Mouse (Mus musculus) heart, embryonic 11.5 days (tissue): ENCODE measurements around the gene H2afy. TPM values are rescaled to one million over a fixed set of nuclear protein-coding genes. Genes with fewer than 3 reads are reported as not detected.

Experiments used
- ATAC-seq: fragments of 200-750 bp; cut with Nextera tagmentation; replicated peaks from 2 replicates; pipeline ENCODE4 v1.8.0; 2017; ENCODE audit warnings: moderate library complexity; ENCODE audit not compliant: insufficient number of reproducible peaks, low FRiP score, low TSS enrichment
- H3K27ac ChIP-seq: fragments of 300-500 bp; sonication (generic); 2 replicates; pipeline ENCODE4 v1.5.1; 2014; ENCODE audit warnings: mild to moderate bottlenecking, low read depth, low read length
- H3K27me3 ChIP-seq: fragments of 300-500 bp; sonication (generic); 2 replicates; pipeline ENCODE4 v1.6.1; 2014; ENCODE audit warnings: mild to moderate bottlenecking, low read length, mixed read lengths; ENCODE audit not compliant: control insufficient read depth, insufficient read depth
- H3K36me3 ChIP-seq: fragments of 300-500 bp; sonication (generic); 2 replicates; pipeline ENCODE4 v1.6.1; 2014; ENCODE audit warnings: mild to moderate bottlenecking, low read length, moderate library complexity, mixed read lengths; ENCODE audit not compliant: control insufficient read depth, insufficient read depth
- H3K4me1 ChIP-seq: fragments of 300-500 bp; sonication (generic); 2 replicates; pipeline ENCODE4 v1.6.1; 2014; ENCODE audit warnings: low read length; ENCODE audit not compliant: control insufficient read depth, insufficient read depth
- H3K4me2 ChIP-seq: fragments of 300-500 bp; sonication (generic); 2 replicates; pipeline ENCODE4 v1.6.1; 2014; ENCODE audit warnings: mild to moderate bottlenecking, moderate library complexity
- H3K4me3 ChIP-seq: fragments of 300-500 bp; sonication (generic); 2 replicates; pipeline ENCODE4 v1.5.1; 2014; ENCODE audit warnings: low read depth, low read length
- H3K9ac ChIP-seq: fragments of 300-500 bp; sonication (generic); 2 replicates; pipeline ENCODE4 v1.6.1; 2014; ENCODE audit warnings: mild to moderate bottlenecking, low read depth, low read length, moderate library complexity
- H3K9me3 ChIP-seq: fragments of 300-500 bp; sonication (generic); replicated peaks from 2 replicates; pipeline ENCODE4 v1.6.1; 2016; ENCODE audit warnings: low read length; ENCODE audit not compliant: control insufficient read depth
- WGBS: fragments of 180-500 bp; shearing (Covaris S2); extraction: QIAGEN DNeasy Blood & Tissue Kit; methylation state at CpG from one replicate; pipeline ENCODE4 v1.1.7; 2014; ENCODE audit not compliant: insufficient replicate concordance; 5-methylcytosine and 5-hydroxymethylcytosine counted together
- polyA plus RNA-seq: library from polyadenylated mRNA; unstranded; fragments of >200 nt; fragmentation: Nextera tagmentation; extraction: Ambion mirVana; gene quantifications from 2 replicates; pipeline ENCODE4 v1.2.1, GENCODE M21; 2014

The H2afy gene
- polyA plus RNA-seq, 1 experiment from 2014 or later = 162 TPM

DNA sequence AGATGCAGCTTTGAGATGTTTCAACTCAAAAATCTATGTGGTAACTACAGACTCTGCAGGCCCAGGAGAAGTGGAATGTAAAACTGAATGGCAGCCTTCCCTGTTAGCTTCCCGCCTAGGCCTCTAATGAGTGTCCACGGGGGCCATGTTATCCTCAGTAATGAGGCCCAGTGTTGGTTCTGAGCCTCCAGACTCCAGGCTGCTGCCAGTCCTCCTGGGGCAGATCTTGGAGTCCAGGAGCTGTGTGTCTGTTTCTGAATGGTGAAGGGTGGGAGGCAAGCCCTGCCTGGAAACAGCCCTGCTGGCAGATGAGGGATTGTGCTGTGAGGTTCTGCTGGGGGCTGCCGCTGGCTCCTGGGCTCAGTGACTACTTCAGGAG is 32.2 kb upstream of the H2afy start:
- no peaks in the 10 kb centered on the region for H3K27me3 ChIP-seq
- H3K9me3 ChIP-seq = no peaks in the 10 kb centered on the region
- H3K4me1 ChIP-seq = peaks cover 9% of the 10 kb centered on the region; the same call in 1 of the 2 replicates
- WGBS = 59% methylated on average over 3 of the region's 3 CpGs
- H3K9ac ChIP-seq = no peak overlapping the region
- no peak overlapping the region for H3K4me2 ChIP-seq
- no peaks in the 10 kb centered on the region for H3K36me3 ChIP-seq
- no peak overlapping the region for H3K4me3 ChIP-seq
- H3K27ac ChIP-seq = peak overlapping the region; percentile 41; the same call in 1 of the 2 replicates
- ATAC-seq = no peak

- WGBS = 25% methylated on average over 14 of the region's 14 CpGs
- Histone ChIP-seq H3K4me2 (peak overlapping the region; percentile 30), H3K27me3 (0 out of 2 replicates have a peak, but pooled peaks cover 2% of the 10 kb centered on the region), H3K9me3 (no peaks in the 10 kb centered on the region), H3K27ac (no peak overlapping the region), H3K9ac (no peak overlapping the region), H3K4me1 (peaks cover 9% of the 10 kb centered on the region; the same call in 1 of the 2 replicates), H3K4me3 (no peak overlapping the region), H3K36me3 (no peaks in the 10 kb centered on the region)
- ATAC-seq = no peak
Observed at GRCm38 (mm10) chr13:56167446-56168402, 31.6 kb upstream of the H2afy start.

- no peak overlapping the region for H3K4me3 ChIP-seq
- no peak overlapping the region for H3K27ac ChIP-seq
- no peaks in the 10 kb centered on the region for H3K9me3 ChIP-seq
- no peak for ATAC-seq
- H3K9ac ChIP-seq = no peak overlapping the region
- H3K27me3 ChIP-seq = 0 out of 2 replicates have a peak, but pooled peaks cover 6% of the 10 kb centered on the region
- peaks cover 9% of the 10 kb centered on the region; the same call in 1 of the 2 replicates for H3K4me1 ChIP-seq
- WGBS = 93% methylated on average over 11 of the region's 11 CpGs
- no peak overlapping the region for H3K4me2 ChIP-seq
- H3K36me3 ChIP-seq = no peaks in the 10 kb centered on the region
Observed at GRCm38 (mm10) chr13:56165561-56165960, 29.4 kb upstream of the H2afy start.

DNA sequence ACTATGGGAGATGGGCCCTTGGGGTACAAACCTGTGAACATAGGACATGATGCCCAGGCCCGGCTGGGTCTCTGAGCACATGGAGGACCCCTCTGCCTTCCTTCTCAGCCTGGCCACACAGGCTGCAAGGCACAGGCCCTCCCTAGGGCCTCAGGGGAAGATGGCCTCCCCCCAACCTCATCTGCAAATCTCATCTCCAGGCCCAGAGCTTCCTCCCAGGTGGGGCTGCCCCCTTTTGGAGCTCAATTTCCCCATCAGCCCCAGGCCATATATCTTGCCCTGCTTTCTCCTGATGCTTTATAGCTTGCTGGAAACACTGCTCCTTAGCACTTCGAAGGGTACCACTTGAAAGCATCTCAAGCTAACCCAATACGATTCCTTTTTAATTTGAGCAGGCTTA is 28.2 kb upstream of the H2afy start:
- no peaks in the 10 kb centered on the region for H3K36me3 ChIP-seq
- no peak overlapping the region for H3K4me3 ChIP-seq
- no peak overlapping the region for H3K27ac ChIP-seq
- no peak for ATAC-seq
- no peak overlapping the region for H3K4me2 ChIP-seq
- H3K9me3 ChIP-seq = no peaks in the 10 kb centered on the region
- H3K9ac ChIP-seq = no peak overlapping the region
- H3K4me1 ChIP-seq = peaks cover 19% of the 10 kb centered on the region
- 0 out of 2 replicates have a peak, but pooled peaks cover 6% of the 10 kb centered on the region for H3K27me3 ChIP-seq
- 89% methylated on average over 3 of the region's 3 CpGs for WGBS

GRCm38 (mm10) chr13:56163751-56164150 is 27.6 kb upstream of the H2afy start:
- Histone ChIP-seq H3K9ac (no peak overlapping the region), H3K36me3 (no peaks in the 10 kb centered on the region), H3K4me2 (no peak overlapping the region), H3K27ac (no peak overlapping the region), H3K27me3 (0 out of 2 replicates have a peak, but pooled peaks cover 6% of the 10 kb centered on the region), H3K4me1 (peaks cover 24% of the 10 kb centered on the region), H3K4me3 (no peak overlapping the region), H3K9me3 (no peaks in the 10 kb centered on the region)
- ATAC-seq = no peak
- WGBS = 71% methylated on average over 6 of the region's 6 CpGs

DNA sequence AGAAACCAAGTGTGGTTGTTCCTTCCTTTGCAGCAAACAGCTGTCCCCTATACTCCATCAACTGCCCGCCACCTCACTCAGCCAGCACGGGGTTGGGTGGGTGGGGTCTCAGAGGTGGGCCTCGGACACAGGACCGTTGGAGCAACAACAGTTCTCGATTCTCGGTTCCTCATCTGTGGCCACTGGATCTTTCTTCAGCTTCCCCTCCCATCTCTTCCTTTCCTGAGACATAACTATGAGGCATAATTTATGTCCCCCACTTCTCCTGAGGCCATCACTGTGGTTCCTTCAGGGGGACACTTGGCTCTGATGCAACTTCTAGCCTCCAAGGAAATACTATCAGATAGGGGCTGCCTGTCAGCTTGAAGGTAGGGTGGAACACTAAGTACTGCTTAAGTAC is 26.7 kb upstream of the H2afy start:
- no peaks in the 10 kb centered on the region for H3K36me3 ChIP-seq
- H3K4me1 ChIP-seq = peaks cover 18% of the 10 kb centered on the region
- WGBS = 66% methylated on average over 6 of the region's 6 CpGs
- H3K27me3 ChIP-seq = 0 out of 2 replicates have a peak, but pooled peaks cover 6% of the 10 kb centered on the region
- no peak overlapping the region for H3K27ac ChIP-seq
- H3K4me3 ChIP-seq = no peak overlapping the region
- H3K9ac ChIP-seq = no peak overlapping the region
- ATAC-seq = no peak
- H3K9me3 ChIP-seq = no peaks in the 10 kb centered on the region
- H3K4me2 ChIP-seq = no peak overlapping the region

DNA sequence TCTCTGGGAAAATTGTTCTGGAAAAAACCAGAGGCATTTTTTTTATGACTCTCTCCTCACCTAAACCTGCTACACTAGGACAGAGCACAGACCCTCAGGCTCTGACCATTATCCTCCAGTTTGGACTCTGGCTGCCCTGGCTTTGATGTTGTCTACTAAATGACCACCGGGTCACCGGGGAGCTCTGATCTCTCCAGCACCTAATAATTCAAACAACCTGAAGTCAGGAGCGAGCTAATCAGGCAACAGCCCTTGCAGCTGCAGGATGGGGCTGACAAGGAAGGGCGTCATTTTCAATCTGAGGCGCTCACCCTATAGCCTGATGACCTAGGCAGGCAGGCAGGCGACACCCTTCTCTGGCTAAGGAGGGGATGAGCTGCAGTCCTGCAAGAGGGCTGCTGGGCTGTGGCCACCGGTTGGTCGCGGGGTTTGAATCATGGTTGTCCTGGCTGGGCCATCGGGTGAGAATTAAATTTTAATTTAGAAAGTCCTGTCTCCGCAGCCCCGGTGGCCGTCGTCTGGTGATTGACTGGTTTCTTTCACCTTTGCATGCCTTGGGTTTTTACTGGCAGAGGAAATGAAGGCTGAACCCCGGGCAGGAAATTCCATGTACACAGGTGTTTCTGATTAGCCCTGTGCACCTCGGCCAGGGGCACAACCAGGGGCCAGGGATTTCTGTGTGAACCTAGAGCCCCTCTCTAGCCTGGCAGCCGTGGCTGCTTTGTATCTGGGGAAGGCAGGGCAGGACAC is 23.6 kb upstream of the H2afy start:
- WGBS = 44% methylated on average over 17 of the region's 17 CpGs
- Histone ChIP-seq H3K4me1 (peaks cover 22% of the 10 kb centered on the region), H3K9ac (no peak overlapping the region)

DNA sequence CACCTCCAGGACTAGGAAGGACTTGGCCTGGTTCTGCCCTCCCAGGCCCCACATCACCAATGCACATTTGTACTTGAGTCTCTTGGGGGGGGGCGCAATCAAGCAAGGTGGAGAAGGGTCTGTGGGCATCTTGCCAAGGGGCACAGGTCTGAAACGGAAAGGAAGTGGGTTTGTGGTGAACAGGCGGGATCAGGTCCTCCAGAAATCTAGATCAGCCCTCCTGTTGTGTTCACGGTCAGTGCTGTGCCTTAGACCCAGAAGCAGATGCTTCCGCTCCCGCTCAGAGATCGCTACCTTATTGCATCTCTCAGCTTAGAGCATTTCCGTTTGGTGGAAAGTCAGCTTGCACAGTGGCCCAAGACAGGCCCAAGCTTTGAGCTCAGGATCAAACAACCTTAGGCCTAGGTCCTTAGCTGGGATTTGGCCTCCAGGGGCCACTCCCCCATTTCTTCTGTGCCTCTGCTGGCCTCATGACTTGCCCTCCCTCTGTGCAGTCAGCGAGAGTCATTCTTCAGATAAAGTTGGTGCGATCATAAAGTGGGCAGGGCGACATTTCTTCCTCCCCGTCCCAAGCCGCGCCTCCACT is 22.9 kb upstream of the H2afy start:
- no peaks in the 10 kb centered on the region for H3K36me3 ChIP-seq
- no peaks in the 10 kb centered on the region for H3K9me3 ChIP-seq
- peaks cover 23% of the 10 kb centered on the region for H3K4me1 ChIP-seq
- WGBS = 52% methylated on average over 14 of the region's 14 CpGs
- H3K4me2 ChIP-seq = peak overlapping the region; percentile 12; the same call in 1 of the 2 replicates
- H3K9ac ChIP-seq = no peak overlapping the region
- H3K27me3 ChIP-seq = 0 out of 2 replicates have a peak, but pooled peaks cover 6% of the 10 kb centered on the region
- ATAC-seq = no peak
- H3K4me3 ChIP-seq = no peak overlapping the region
- no peak overlapping the region for H3K27ac ChIP-seq

More for the DNA sequence above, 23.6 kb upstream of the H2afy start:
- Histone ChIP-seq H3K27me3 (0 out of 2 replicates have a peak, but pooled peaks cover 6% of the 10 kb centered on the region), H3K4me3 (no peak overlapping the region), H3K9me3 (no peaks in the 10 kb centered on the region), H3K4me2 (no peak overlapping the region; the same call in 1 of the 2 replicates), H3K27ac (no peak overlapping the region), H3K36me3 (no peaks in the 10 kb centered on the region)
- no peak for ATAC-seq
